Mouse (Mus musculus) gastrocnemius, adult 2 months (tissue): Measurements from ENCODE around the gene Flnb. TPM values are rescaled to one million over a fixed set of nuclear protein-coding genes. Genes with fewer than 3 reads are reported as not detected.

Source experiments
- DNase-seq: peaks from one replicate; pipeline ENCODE4 v3.0.0; 2022
- H3K27ac ChIP-seq: fragments of 200-600 bp; 2 replicates; pipeline ENCODE4 v1.8.1; 2022; ENCODE audit warnings: mild to moderate bottlenecking
- H3K4me3 ChIP-seq: fragments of 200-600 bp; 2 replicates; pipeline ENCODE4 v1.8.1; 2022; ENCODE audit warnings: mild to moderate bottlenecking, moderate library complexity
- CTCF ChIP-seq: fragments of 200-600 bp; IDR thresholded peaks from 2 replicates; pipeline ENCODE4 v1.8.1; 2022; ENCODE audit warnings: antibody characterized with exemption, mild to moderate bottlenecking, moderate library complexity
- intact Hi-C: fragments of 180-260 bp; cut with DNase I; formaldehyde crosslinking; loops from one replicate; pipeline ENCODE4 v1.15.1; 2025
- total RNA-seq, 2 experiments: library from RNA; stranded (reverse); gene quantifications; 2 replicates each; pipeline ENCODE4 v1.2.3; 2021

The Flnb gene
- total RNA-seq, 2 experiments from 2014 or later = 6.0 to 11.0 TPM

DNA sequence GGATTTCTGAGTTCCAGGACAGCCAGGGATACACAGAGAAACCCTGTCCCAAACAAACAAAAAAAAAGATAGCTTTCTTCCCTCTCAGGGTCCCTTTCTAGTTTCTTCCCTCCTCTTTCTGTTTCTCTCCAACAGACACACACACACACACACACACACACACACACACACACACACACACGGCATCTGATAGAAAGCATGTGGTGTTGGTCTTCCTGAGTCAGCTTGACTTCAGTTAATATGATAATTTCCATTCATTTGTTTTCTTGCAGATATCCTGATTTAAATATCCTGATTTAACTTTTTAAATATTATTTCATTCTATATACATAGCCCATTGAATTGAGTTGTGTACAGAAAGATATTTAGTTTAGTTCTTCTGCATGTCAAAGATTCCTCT is 110.6 kb downstream of the Flnb start:
- H3K27ac ChIP-seq = no peak overlapping the region
- TF ChIP-seq CTCF = no peak
- no peak overlapping the region for H3K4me3 ChIP-seq
- intact Hi-C loops = loop anchor here (10.0 kb wide), 1 partner anchor 64 kb away; no protein-coding TSS in a partner anchor
- no peak for DNase-seq

DNA sequence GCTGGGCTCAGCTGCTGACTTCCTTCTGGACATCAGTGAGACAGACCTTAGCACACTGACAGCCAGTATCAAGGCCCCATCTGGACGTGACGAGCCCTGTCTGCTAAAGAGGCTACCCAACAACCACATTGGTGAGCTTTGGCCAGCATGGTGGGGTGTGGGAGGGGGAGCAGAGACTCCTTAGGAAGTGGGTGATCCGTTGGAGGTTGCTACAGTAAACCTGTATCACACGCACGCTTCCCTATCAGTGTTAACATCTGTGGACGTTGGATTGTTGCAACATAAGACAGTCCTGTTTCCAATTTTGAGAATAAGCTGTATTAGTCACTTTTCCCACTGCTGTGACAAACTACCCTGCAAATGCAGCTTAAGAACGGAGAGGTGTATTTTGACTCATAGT is 111.3 kb downstream of the Flnb start:
- H3K27ac ChIP-seq = no peak overlapping the region
- no peak for TF ChIP-seq CTCF
- H3K4me3 ChIP-seq = no peak overlapping the region
- no peak for DNase-seq
- intact Hi-C loops = loop anchor here (10.0 kb wide), 1 partner anchor 64 kb away; no protein-coding TSS in a partner anchor

DNA sequence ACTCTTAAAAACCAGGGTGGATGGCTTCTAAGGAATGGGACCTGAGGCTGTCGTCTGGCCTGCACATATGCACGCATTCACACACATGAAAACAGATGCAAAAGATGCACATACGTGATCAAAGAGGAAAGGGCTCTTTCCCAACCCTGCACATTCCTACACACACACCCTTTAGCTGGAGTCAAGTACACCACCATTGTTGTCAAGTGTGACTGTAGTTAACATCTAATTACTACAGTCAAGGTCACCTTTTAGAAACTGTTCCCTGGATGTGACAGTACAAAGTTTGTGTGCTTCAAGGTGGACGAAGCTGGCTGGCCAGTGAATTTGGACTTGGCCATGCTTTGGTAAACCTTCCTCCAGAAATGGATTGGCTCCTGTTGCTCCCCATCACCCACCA is 114.4 kb downstream of the Flnb start:
- intact Hi-C loops = no loop called here
- DNase-seq = no peak
- Histone ChIP-seq H3K4me3 (no peak overlapping the region), H3K27ac (no peak overlapping the region)
- TF ChIP-seq CTCF = no peak; the same call in 1 of the 2 replicates

DNA sequence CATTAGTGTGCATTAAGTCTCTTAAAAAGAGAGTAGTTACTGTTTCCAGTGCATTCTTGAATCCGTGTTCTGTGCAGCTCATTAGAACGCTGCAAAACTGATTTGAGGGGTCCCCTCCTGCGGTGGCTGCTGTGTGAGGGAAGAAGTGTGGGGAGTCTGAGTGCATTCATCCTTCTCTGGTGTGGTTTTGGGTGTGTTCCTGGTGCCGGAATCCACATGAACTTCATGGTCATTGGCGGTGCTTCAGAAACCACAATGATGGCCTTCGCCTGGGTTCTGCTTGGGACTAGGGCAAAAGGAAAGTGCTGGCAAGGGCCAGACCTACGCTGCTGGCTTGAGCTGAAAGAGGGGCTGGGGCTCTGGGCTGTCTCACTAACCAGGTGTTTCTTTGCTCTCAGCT is 116.4 kb downstream of the Flnb start:
- intact Hi-C loops = no loop called here
- Histone ChIP-seq H3K4me3 (no peak overlapping the region), H3K27ac (no peak overlapping the region)
- no peak for DNase-seq
- TF ChIP-seq CTCF = no peak

DNA sequence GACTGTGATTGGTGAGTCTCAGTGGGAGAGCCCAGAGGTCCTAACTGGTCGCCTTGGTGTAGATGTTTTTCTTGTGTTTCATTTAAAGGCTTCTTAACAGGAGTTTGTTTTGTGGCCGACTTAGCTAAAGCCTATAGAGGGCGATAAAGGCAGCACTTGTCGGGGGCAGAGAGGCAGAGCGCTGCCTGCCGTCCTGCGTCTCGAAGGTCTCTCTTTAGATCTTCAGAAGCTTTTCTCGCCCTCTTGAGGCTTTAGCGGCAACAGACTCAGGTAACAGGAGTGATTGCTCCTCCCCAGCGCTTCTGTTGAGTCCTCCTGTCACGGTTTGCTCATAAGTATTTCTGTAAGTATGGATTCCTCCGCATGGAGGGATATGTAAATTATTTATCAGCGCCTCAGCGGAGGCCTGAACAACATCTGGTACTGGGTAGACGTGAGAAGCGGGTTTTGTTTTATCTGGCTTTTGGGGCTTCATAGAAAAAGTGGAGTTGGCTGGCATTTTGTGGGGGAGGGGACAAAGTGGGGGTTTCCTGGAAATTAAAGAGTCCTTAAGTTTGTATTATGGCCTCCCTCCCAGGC is 119.4 kb downstream of the Flnb start:
- intact Hi-C loops = no loop called here

DNA sequence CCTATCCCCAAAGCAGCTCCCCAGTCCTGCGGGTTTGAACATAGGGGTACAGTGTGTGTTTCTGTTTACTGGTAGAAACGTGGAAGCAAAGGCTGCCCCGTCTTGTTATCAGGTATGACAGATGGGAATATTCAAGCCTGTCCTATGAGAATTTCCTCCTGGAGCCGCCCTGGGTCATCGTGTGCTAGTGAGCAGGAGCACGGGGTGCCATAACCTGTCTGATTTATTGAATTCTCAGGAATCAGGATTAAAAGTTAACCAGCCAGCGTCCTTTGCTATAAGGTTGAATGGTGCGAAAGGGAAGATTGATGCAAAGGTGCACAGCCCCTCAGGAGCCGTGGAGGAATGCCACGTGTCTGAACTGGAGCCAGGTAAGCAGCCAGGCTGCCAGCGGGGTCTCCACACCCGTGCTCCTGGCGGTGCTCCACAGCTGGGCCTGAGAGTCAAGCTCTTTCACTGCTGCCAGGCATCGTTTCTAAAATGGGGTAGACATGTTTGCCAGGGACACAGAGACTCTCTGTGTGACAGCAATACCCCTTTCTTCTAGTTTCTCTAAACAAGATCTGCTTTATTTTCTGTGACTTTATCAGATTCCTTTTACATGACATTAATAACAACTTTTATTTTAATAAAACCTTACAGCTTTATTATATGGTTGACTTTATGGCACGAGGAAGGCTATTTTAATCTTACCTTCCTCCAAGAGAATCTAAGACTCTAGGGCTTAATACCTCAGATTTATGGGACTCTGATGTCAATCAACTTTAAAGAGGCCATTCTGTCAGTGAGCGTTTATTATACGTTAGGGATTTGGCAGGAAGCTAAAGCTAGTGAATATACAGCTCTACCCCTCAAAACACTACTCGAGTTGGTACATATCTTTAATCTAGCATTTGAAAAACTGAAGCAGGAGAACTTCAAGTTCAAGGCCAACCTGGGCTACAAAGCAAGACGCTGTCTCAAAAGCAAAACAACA is 121.3 kb downstream of the Flnb start:
- intact Hi-C loops = no loop called here
- TF ChIP-seq CTCF = no peak
- Histone ChIP-seq H3K4me3 (no peak overlapping the region), H3K27ac (no peak overlapping the region)
- no peak for DNase-seq

More for the DNA sequence above, 119.4 kb downstream of the Flnb start:
- peak overlapping the region; percentile 16; the same call in 1 of the 2 replicates for H3K27ac ChIP-seq
- no peak overlapping the region for H3K4me3 ChIP-seq
- DNase-seq = no peak
- TF ChIP-seq CTCF = peak; percentile 58

DNA sequence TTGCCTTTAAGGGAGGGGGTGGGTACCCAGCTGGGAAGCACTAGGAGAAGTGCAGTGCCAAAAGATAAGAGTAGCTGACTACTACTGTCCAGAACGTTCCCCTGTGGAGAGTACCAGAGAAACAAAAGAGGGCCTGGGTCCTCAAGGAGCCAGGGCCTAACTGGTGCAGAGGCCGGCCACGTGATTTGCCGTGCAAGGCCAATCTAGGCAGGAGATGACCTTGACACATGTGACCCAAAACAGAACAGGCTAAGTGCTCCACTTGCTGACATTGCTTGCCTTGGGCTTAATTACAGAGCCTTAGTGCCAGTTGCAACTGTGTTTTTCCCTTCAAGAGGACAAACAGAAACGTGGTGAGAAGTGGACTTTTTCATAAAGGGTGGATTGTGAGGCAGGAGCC is 123.7 kb downstream of the Flnb start:
- no peak for TF ChIP-seq CTCF
- no peak for DNase-seq
- Histone ChIP-seq H3K4me3 (no peak overlapping the region), H3K27ac (0 out of 2 replicates have a peak overlapping the region, but pooled peaks have one; percentile 9)
- intact Hi-C loops = loop anchor here (5.0 kb wide), 1 partner anchor 69 kb away; no protein-coding TSS in a partner anchor

DNA sequence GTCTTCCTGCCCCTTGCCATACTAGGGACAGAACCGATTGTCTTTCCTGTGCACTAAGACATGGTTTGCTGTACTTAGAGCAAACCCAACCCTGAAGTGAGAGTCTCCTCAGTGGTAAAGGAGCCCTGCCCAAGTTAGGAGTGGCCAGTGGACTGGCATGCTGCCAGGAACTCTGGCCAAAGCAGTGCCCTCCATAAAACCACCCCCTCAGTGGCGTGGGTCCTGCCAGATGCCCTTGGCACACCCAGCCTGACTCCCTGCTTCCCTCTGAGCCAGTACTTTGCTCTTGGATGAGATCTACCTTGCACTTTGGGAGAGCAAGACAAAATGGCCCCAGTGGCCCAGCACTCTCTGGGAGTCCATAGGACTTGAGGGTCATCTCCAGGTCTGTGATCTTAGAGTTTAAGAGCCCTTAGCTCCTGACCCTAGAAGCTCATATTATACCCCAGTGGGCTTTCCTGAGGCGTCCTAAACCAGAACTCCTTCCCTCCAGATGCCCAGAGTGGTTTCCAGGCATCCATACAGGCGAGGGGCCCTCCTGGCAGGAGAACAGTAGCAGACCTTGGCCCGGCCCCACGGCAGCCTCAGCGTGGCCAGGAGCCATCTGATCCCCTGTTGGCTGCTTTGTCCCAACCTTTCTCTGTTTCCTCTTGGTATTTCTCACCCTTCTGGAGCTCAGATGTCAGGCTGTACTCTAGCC is 125.5 kb downstream of the Flnb start:
- Histone ChIP-seq H3K4me3 (no peak overlapping the region), H3K27ac (peak overlapping the region; percentile 73)
- intact Hi-C loops = loop anchor here (5.0 kb wide), 1 partner anchor 71 kb away; no protein-coding TSS in a partner anchor
- peak; percentile 60 for DNase-seq
- no peak for TF ChIP-seq CTCF

DNA sequence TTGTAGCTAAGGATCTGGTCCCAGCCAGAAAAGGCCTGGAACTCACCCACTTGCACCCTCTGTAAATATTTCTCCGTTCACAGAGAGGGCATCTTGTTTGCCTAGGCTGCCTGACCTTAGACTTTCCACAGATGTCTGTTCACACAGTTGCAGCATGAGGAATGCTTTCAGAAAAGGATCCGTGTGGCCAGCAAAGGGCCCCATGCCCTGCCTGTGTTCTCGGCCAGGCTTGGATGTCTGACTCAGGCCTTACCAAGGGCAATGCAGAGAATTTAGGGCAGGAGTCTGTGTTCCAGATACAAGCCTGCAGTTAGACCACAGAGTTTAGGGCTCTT is 126.0 kb downstream of the Flnb start:
- H3K27ac ChIP-seq = peak overlapping the region; percentile 73
- peak; percentile 46 for DNase-seq
- intact Hi-C loops = loop anchor here (5.0 kb wide), 1 partner anchor 71 kb away; no protein-coding TSS in a partner anchor
- no peak overlapping the region for H3K4me3 ChIP-seq
- no peak for TF ChIP-seq CTCF

DNA sequence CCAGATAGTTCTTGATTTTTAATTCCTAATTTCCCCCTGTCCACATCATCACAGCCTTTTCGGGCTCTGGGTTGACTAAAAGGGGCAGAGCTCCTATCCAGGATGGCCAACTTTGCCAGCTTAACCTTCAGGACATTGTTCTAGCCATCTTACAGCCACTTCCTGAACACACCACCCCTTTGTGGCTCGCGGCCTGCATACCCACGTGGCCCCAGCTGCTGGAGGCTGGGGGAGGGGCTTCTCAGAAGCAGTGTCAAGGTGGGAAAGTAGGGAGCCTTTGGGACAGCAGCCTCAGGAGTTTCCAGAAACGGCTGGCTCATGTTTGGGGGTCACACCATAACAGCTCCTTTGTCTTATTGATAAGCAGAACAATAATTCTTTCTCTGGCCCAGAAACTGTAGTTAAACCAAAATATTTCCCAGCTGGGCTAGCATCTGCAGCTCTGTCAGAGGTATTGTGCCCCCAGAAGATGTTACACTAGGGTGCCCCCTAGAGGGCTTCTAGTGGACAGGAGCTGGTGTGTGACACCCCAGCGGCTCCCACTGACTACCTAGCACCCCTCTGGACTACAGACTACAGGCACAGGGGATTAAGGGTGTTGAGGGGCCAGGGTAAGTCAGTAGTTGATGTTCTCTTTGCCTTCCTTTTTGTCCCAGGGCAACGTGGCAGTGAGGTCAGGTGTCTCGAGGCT is 126.7 kb downstream of the Flnb start:
- no peak for DNase-seq
- TF ChIP-seq CTCF = peak; percentile 44
- Histone ChIP-seq H3K4me3 (no peak overlapping the region), H3K27ac (peak overlapping the region; percentile 73)
- intact Hi-C loops = loop anchor here (5.0 kb wide), 1 partner anchor 72 kb away; no protein-coding TSS in a partner anchor

DNA sequence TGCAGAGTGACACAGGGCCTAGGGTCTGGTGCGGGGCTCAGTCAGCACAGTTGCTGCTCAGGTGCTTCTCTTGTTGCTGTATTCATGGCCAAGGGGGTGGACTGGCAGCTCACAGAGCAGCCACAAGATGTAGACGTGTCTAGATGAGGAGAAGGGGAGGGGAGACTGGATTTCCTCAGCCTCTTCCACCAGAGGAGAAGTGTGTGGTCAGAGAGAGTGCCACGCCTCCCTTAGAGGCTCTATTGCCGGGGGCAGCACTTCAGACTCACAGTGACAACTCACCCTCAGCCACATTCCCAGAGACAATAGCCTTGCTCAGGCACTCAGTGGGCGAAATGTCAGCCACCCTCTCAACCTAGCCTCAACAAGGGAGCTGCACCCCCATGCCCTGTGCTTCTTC is 127.5 kb downstream of the Flnb start:
- TF ChIP-seq CTCF = no peak
- intact Hi-C loops = no loop called here
- H3K27ac ChIP-seq = 0 out of 2 replicates have a peak overlapping the region, but pooled peaks have one; percentile 73

DNA sequence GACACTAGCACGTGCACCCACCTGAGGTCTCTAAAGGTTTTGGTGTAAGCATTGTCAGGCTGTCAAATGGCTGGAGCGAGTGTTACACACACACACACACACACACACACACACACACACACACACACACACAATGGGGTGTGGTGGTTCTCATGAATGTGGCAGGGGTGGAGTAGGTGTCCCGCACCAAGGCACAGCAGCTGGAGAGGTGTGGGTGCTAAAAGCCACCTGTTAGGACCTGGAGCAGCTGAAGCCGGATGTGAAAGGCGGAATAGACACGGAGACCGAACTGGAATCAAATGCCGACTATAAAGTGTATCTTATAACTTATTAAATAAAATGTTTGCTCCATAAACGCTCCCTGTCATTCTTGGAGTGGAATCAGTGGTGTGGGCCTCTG is 133.5 kb downstream of the Flnb start:
- DNase-seq = no peak
- H3K27ac ChIP-seq = no peak overlapping the region
- no peak for TF ChIP-seq CTCF
- no peak overlapping the region for H3K4me3 ChIP-seq
- intact Hi-C loops = no loop called here

More for the DNA sequence above, 127.5 kb downstream of the Flnb start:
- H3K4me3 ChIP-seq = no peak overlapping the region
- no peak for DNase-seq
